Mouse (Mus musculus) forebrain, embryonic 15.5 days (tissue): ENCODE data around the gene Gm5105. TPM values are rescaled to one million over a fixed set of nuclear protein-coding genes. Genes with fewer than 3 reads are reported as not detected.

Experiments used
- ATAC-seq: fragments of 200-750 bp; cut with Nextera tagmentation; replicated peaks from 2 replicates; pipeline ENCODE4 v1.8.0; 2017; ENCODE audit warnings: mild to moderate bottlenecking, moderate TSS enrichment, moderate library complexity
- H3K27ac ChIP-seq: fragments of 300-500 bp; sonication (generic); replicated peaks from 2 replicates; pipeline ENCODE4 v1.5.1; 2015; ENCODE audit warnings: mild to moderate bottlenecking, inconsistent platforms
- H3K27me3 ChIP-seq: fragments of 300-500 bp; sonication (generic); 2 replicates; pipeline ENCODE4 v1.6.1; 2015; ENCODE audit warnings: inconsistent platforms
- H3K36me3 ChIP-seq: fragments of 300-500 bp; sonication (generic); 2 replicates; pipeline ENCODE4 v1.6.1; 2015; ENCODE audit warnings: mild to moderate bottlenecking, inconsistent platforms
- H3K4me1 ChIP-seq: fragments of 300-500 bp; sonication (generic); 2 replicates; pipeline ENCODE4 v1.6.1; 2015; ENCODE audit warnings: inconsistent platforms
- H3K4me2 ChIP-seq: fragments of 300-500 bp; sonication (generic); replicated peaks from 2 replicates; pipeline ENCODE4 v1.6.1; 2015; ENCODE audit warnings: mild to moderate bottlenecking, inconsistent platforms
- H3K4me3 ChIP-seq: fragments of 300-500 bp; sonication (generic); 2 replicates; pipeline ENCODE4 v1.5.1; 2015; ENCODE audit warnings: mild to moderate bottlenecking, inconsistent platforms
- H3K9ac ChIP-seq: fragments of 300-500 bp; sonication (generic); replicated peaks from 2 replicates; pipeline ENCODE4 v1.6.1; 2015; ENCODE audit warnings: mild to moderate bottlenecking, inconsistent platforms
- H3K9me3 ChIP-seq: fragments of 300-500 bp; sonication (generic); 2 replicates; pipeline ENCODE4 v1.6.1; 2016; ENCODE audit warnings: inconsistent platforms
- whole genome bisulfite sequencing: fragments of 180-500 bp; shearing (Covaris S2); methylation state at CpG from one replicate; pipeline ENCODE4 v1.1.7; 2015; ENCODE audit warnings: mixed read lengths; 5-methylcytosine and 5-hydroxymethylcytosine counted together
- polyA plus RNA-seq: library from polyadenylated mRNA; unstranded; fragments of >200 nt; fragmentation: Nextera tagmentation; extraction: Ambion mirVana; gene quantifications from 2 replicates; pipeline ENCODE4 v1.2.1, GENCODE M21; 2015

Gene Gm5105
- 0.15 TPM in 1 of 2 replicates, not detected in the other for polyA plus RNA-seq

DNA sequence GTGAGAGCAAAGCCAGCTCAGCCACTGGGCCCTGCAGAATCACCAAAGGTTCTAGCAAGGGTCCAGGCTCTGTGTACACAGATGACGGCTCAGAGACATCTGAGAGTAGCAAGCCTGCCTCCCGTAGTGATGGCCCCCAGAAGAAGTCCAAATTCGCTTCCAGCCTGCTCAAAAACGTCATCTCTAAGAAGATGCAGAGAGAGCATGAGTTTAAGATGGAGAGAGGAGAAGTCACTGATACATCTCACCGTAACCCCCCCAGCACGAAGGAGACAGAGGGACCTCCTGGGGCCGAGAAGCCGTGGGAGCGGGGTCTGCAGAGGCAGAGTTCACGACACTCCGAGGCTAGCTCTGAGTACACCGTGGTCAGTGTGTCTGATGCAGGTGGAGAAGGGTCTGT is at the start of gene Gm5105:
TSS of gene Gm5105 (minus strand) at position 101 of the 400 bp plus-strand sequence.
- peaks cover 34% of the 10 kb centered on the region for H3K4me1 ChIP-seq
- no peaks in the 10 kb centered on the region for H3K9me3 ChIP-seq
- no peaks in the 10 kb centered on the region for H3K36me3 ChIP-seq
- 93% methylated on average over 12 of the region's 12 CpGs for WGBS
- no peak within 1 kb of the TSS for H3K4me2 ChIP-seq
- no peak within 1 kb of the TSS for H3K9ac ChIP-seq
- peak within 1 kb of the TSS; percentile 55 for H3K27ac ChIP-seq
- no peaks in the 10 kb centered on the region for H3K27me3 ChIP-seq
- no peak for ATAC-seq
- no peak within 1 kb of the TSS for H3K4me3 ChIP-seq

DNA sequence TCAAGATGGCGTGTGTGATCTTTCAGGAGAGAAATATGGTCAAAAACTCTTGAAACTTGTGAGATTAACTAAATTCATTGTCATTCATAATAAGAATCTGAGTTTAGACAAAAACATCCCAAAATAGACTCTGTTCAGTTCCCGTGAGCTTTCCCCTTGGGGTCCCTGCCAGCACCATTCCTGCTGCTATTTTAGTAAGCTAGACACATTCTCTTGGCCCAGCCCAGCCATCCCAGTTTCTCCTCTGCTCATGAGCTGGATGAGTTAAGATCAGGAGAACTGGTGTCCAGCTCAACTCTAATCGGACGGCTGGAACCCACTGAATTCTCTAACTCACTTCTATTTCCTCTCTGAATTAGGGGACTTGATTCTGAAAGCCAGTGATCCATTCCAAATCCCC is 49.7 kb upstream of the Gm5105 start:
- H3K27ac ChIP-seq, result no peak overlapping the region
- no peaks in the 10 kb centered on the region for H3K4me1 ChIP-seq
- no peaks in the 10 kb centered on the region for H3K9me3 ChIP-seq
- H3K4me3 ChIP-seq, result no peak overlapping the region
- no peak for ATAC-seq
- H3K4me2 ChIP-seq, result no peak overlapping the region
- 93% methylated on average over 4 of the region's 4 CpGs for WGBS
- no peak overlapping the region for H3K9ac ChIP-seq
- no peaks in the 10 kb centered on the region for H3K36me3 ChIP-seq
- H3K27me3 ChIP-seq, result no peaks in the 10 kb centered on the region

DNA sequence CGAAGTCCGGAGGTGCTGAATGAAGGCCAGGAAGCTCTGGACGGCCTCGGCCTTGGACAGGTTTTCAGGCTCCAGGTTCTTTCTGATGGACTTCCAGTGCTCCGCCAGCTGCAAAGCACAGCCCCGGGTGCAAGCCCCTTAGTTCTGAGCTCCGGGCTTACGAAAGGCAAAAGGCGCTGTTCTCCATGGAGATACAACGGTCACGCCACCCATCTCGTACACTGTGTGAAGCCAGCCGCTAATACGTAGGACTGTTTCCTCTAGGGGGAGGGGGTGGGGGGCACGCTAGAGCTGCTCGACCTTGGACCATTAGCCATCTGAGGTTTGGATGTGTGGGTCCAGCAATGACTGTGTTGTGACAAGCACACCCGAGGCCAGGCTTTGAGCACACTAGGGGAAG is 46.9 kb upstream of the Gm5105 start:
- H3K4me2 ChIP-seq, result no peak overlapping the region
- no peaks in the 10 kb centered on the region for H3K4me1 ChIP-seq
- H3K9me3 ChIP-seq, result no peaks in the 10 kb centered on the region
- no peak overlapping the region for H3K9ac ChIP-seq
- WGBS, result 88% methylated on average over 17 of the region's 17 CpGs
- no peaks in the 10 kb centered on the region for H3K36me3 ChIP-seq
- 0 out of 2 replicates have a peak, but pooled peaks have one; percentile 35 for ATAC-seq
- no peak overlapping the region for H3K4me3 ChIP-seq
- no peak overlapping the region for H3K27ac ChIP-seq
- no peaks in the 10 kb centered on the region for H3K27me3 ChIP-seq

DNA sequence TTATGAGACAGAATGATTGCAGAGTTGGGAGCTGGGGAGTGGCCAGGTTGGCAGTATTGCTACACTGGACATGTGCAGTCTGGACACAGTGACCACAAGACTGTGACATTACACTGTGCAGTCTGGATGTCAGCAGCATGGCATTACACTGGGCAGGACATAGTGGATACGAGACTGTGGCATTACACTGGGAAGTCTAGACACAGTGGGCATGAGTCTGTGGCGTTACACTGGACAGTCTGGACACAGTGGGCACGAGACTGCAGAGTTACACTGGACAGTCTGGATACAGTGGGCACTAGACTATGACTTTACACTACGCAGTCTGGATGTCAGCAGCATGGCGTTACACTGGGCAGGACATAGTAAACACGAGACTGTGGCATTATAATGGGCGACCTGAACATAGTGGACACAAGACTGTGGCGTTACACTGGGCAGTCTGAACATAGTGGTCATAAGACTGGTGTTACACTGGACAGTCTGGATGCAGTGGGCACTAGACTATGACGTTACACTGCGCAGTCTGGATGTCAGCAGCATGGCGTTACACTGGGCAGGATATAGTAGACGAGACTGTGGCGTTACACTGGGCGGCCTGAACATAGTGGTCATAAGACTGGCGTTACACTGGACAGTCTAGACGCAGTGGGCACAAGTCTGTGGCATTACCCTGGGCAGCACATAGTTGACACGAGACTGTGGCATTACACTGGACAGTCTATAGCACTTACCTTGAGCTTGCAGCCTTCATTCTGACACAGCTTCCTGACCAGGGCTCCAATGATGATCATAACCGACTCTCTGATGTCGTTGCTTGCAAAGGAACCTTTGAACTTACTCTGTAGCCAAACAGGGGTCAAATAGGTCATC is 44.0 kb upstream of the Gm5105 start:
- Histone ChIP-seq H3K27me3 (no peaks in the 10 kb centered on the region), H3K9ac (no peak overlapping the region), H3K4me3 (no peak overlapping the region), H3K36me3 (no peaks in the 10 kb centered on the region), H3K4me2 (no peak overlapping the region), H3K27ac (no peak overlapping the region), H3K4me1 (no peaks in the 10 kb centered on the region), H3K9me3 (no peaks in the 10 kb centered on the region)
- WGBS, result 93% methylated on average over 19 of the region's 19 CpGs
- ATAC-seq, result no peak

DNA sequence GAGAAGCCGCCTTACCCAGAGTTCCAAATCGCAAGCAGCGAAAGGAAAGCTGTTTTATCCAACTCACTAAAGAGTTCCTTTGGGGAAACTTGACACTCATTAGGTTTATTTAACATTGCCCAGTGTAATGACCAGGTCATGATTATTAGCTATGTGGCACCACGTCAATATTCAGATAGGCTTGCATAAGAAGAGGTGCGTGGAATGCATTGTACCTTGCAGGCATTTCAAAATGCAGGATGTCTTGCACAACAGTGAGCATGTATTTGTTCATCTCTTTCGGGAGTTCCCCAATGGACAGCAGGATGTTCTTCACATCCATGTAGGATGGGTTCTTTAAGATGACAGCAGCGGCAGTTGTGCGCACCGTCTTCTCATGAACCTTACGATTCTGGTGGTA is 39.7 kb upstream of the Gm5105 start:
- Histone ChIP-seq H3K27me3 (no peaks in the 10 kb centered on the region), H3K9ac (no peak overlapping the region), H3K36me3 (no peaks in the 10 kb centered on the region), H3K9me3 (no peaks in the 10 kb centered on the region), H3K4me3 (no peak overlapping the region), H3K4me1 (no peaks in the 10 kb centered on the region), H3K4me2 (no peak overlapping the region), H3K27ac (no peak overlapping the region)
- no peak for ATAC-seq
- WGBS, result 93% methylated on average over 10 of the region's 10 CpGs

DNA sequence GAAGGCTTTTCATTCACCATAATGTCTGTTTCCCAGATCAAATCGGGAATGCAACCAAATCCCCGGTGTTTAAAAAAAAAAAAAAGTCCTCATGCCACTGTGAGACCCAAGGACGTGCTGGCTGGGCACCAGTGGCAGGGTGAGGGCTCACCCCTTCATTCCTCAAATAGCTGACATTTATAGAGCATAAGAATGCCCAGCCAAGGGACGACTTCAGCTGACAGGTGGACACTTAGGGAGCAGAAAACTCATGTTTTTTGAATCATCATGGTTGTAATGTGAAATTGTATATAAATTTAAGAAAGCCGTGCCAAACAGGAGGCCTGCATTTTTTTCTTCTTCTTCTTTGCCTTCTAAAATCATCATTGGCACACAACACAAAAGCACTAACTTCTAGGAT is 37.9 kb upstream of the Gm5105 start:
- Histone ChIP-seq H3K9me3 (no peaks in the 10 kb centered on the region), H3K4me1 (no peaks in the 10 kb centered on the region), H3K27ac (no peak overlapping the region), H3K9ac (no peak overlapping the region), H3K4me2 (no peak overlapping the region), H3K4me3 (no peak overlapping the region), H3K36me3 (no peaks in the 10 kb centered on the region), H3K27me3 (no peaks in the 10 kb centered on the region)
- ATAC-seq, result no peak
- WGBS, result 76% methylated on average over 5 of the region's 5 CpGs

DNA sequence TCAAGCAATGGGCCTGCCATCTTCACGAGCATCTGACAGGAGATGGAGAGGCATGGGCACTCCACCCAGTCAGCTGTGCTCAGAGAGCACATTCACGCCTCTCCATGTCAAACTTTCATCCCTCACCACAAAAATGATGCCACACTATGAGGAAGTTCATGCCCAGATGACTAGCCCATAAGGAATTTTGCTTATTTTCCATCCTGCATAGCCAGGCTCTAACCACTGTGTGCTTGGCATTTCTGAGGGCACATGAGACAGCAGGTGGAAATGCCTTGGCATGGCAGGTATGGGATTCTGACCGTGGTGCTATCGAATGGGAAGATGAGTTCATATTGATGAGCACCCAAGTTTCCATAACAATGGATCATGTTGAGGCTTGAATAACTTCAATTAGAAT is 36.5 kb upstream of the Gm5105 start:
- H3K4me3 ChIP-seq, result no peak overlapping the region
- H3K36me3 ChIP-seq, result no peaks in the 10 kb centered on the region
- H3K4me1 ChIP-seq, result no peaks in the 10 kb centered on the region
- no peaks in the 10 kb centered on the region for H3K27me3 ChIP-seq
- WGBS, result 96% methylated on average over 4 of the region's 4 CpGs
- no peak overlapping the region for H3K9ac ChIP-seq
- no peaks in the 10 kb centered on the region for H3K9me3 ChIP-seq
- no peak overlapping the region for H3K27ac ChIP-seq
- no peak for ATAC-seq
- H3K4me2 ChIP-seq, result no peak overlapping the region

DNA sequence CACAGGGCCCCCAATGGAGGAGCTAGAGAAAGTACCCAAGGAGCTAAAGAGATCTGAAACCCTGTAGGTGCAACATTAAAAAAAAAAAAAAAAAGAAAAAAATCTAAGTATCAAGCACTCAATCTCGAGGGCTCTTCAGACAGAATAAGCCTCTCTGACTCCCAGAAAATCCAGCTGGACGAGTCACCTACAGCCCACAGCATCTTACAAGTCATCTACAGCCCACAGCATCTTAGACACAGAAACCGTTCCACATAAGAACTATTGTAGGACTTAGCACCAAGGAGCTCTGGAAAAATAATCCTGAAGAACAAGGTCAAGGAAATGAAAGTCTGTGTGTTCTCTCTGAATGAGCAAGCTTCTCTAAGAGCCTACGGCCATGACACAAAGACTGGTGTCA is 34.7 kb upstream of the Gm5105 start:
- Histone ChIP-seq H3K4me2 (no peak overlapping the region), H3K9me3 (no peaks in the 10 kb centered on the region), H3K36me3 (no peaks in the 10 kb centered on the region), H3K9ac (no peak overlapping the region), H3K4me3 (no peak overlapping the region), H3K27ac (no peak overlapping the region), H3K27me3 (no peaks in the 10 kb centered on the region), H3K4me1 (peaks cover 8% of the 10 kb centered on the region; the same call in 1 of the 2 replicates)
- WGBS, result 89% methylated on average over 4 of the region's 4 CpGs
- no peak for ATAC-seq

DNA sequence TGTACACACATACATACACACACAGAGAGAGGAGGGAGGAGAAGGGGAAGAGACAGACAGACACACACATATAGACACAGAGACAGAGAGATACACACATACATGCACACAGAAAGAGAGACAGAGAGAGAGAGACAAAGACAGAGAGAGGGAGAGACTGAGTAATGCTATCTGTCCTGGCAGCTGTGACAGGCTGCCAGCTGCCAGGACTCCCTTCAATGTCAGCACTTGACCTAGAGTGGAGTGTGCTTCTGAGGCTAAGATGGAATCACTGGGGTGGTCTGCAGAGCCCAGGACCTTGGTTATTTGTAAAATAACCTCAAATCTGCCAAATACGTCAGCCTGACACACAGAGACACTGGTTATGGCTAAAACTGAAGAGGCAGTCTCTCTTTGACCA is 30.5 kb upstream of the Gm5105 start:
- Histone ChIP-seq H3K27ac (no peak overlapping the region), H3K4me3 (no peak overlapping the region), H3K4me2 (no peak overlapping the region), H3K9ac (no peak overlapping the region), H3K27me3 (no peaks in the 10 kb centered on the region), H3K4me1 (peaks cover 20% of the 10 kb centered on the region), H3K9me3 (no peaks in the 10 kb centered on the region), H3K36me3 (no peaks in the 10 kb centered on the region)
- 74% methylated on average over 1 of the region's 1 CpGs for WGBS
- ATAC-seq, result 0 out of 2 replicates have a peak, but pooled peaks have one; percentile 33

DNA sequence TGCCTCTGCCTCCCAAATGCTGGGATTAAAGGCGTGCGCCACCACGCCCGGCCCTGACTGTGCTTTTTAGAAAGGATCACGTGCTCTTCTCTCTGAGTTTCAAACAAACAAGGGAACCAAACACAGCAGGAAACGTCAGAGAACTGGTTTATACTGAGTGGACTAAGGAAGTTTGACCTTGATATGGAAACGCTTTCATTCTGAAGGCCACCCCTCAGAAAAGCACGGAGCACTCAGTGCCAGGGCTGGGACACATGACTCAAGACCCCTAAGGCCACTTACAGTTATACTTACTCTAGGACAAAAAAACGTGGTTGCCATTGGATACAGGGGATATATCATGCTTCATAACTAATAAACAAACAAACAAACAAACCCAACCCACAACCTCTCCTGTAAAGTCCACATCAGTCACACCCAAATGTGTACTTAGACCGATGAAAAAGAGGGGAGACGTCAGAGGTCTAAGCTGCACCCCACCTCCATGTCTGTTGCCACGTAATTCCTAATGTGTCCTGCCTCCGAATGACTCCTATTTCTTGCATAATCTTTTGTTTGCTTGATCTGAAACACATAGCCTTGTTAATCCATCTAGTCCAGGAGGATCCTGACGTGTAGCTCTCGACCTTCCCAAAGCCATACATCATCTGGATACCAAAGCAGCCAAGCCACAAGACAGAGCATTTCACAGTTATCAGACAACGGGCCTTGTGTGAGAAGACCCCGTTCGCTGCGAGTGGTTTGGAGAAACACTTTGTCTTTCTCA is 29.3 kb upstream of the Gm5105 start:
- WGBS, result 89% methylated on average over 19 of the region's 19 CpGs

DNA sequence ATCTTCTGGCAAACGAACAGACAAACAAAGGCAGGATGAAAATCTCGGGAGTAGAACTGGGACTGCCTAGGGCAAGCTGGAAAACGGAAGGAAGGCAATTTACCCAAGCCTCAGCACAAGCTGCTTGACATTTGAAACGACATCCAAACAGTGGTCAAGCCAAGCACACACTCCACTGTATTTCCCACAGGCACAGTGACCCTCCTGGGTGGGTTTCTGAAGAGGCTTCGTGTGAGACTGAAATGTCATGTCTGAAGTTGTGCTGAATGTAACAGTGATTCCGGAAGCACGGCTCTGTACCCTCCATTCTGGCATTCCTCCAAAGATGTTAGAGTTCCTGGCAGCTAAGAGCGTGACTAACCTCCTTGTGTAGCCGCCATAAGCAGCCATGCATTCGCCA is 28.5 kb upstream of the Gm5105 start:
- peaks cover 20% of the 10 kb centered on the region for H3K4me1 ChIP-seq
- no peaks in the 10 kb centered on the region for H3K27me3 ChIP-seq
- peak; percentile 57; the same call in 1 of the 2 replicates for ATAC-seq
- H3K4me2 ChIP-seq, result no peak overlapping the region
- peak overlapping the region; percentile 9; the same call in 1 of the 2 replicates for H3K27ac ChIP-seq
- no peak overlapping the region for H3K4me3 ChIP-seq
- no peaks in the 10 kb centered on the region for H3K9me3 ChIP-seq
- H3K36me3 ChIP-seq, result no peaks in the 10 kb centered on the region
- H3K9ac ChIP-seq, result no peak overlapping the region
- 42% methylated on average over 10 of the region's 10 CpGs for WGBS

More for the DNA sequence above, 29.3 kb upstream of the Gm5105 start:
- no peak for ATAC-seq
- Histone ChIP-seq H3K9me3 (no peaks in the 10 kb centered on the region), H3K36me3 (no peaks in the 10 kb centered on the region), H3K4me3 (no peak overlapping the region), H3K4me1 (peaks cover 20% of the 10 kb centered on the region), H3K27ac (no peak overlapping the region), H3K4me2 (no peak overlapping the region), H3K27me3 (no peaks in the 10 kb centered on the region), H3K9ac (no peak overlapping the region)

DNA sequence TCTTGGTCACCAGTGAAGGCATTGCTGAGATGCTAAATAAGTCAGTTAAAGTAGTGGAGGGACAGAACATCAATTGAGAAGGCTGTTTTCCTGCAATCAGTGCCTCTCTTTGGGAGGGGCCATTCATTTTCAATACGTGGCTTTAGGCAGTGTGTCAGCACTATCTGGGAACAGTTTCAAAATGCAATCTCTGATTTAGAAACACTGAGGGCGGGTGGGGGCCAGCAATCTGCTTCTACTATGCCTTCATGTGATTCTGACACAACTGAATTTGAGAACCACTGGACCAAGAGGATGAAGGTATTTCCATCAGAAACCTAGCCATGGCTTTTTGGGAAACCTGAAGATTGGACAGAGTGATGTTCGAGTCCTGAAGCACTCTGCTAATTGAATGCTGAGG is 28.1 kb upstream of the Gm5105 start:
- no peaks in the 10 kb centered on the region for H3K9me3 ChIP-seq
- no peak overlapping the region for H3K4me2 ChIP-seq
- H3K4me1 ChIP-seq, result peaks cover 20% of the 10 kb centered on the region
- WGBS, result 53% methylated on average over 3 of the region's 3 CpGs
- peak; percentile 38; the same call in 1 of the 2 replicates for ATAC-seq
- no peaks in the 10 kb centered on the region for H3K36me3 ChIP-seq
- peak overlapping the region; percentile 9; the same call in 1 of the 2 replicates for H3K27ac ChIP-seq
- no peak overlapping the region for H3K9ac ChIP-seq
- no peaks in the 10 kb centered on the region for H3K27me3 ChIP-seq
- H3K4me3 ChIP-seq, result no peak overlapping the region
